Mouse (Mus musculus) liver, adult (tissue): ENCODE measurements around the gene Fam180a.

Source experiments
- GATA4 ChIP-seq: IDR thresholded peaks from 2 replicates; pipeline ENCODE4 v1.6.1; 2014; ENCODE audit warnings: mild to moderate bottlenecking, low read length; ENCODE audit not compliant: insufficient replicate concordance

Fam180a gene

GRCm38 (mm10) chr6:35326111-35326515 lies at the start of gene Fam180a:
Fam180a (minus strand) TSS chr6:35326141.
- TF ChIP-seq GATA4 = no peak

GRCm38 (mm10) chr6:35374052-35374451 lies 48.1 kb upstream of the Fam180a start:
- no peak for TF ChIP-seq GATA4

DNA sequence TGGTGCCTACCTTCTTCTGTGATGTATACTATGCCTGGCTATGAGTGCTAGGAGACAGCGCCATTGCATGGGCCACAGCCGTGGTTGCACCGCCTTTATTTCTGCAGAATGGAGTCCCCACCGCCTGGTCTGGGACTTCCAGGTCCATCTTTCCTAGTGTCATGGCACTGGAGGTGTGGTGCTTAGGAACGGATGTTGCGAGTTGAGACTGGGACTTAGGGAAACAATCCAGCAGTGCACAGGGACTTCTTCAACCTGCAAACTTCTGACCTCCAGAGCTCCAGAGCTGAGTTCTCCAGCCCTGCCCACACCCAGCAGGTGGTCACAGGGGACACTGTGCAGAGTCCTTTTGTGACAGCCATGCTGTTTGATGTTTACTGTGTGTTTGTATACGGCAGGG lies 44.4 kb upstream of the Fam180a start:
- TF ChIP-seq GATA4 = no peak

- TF ChIP-seq GATA4 = no peak
Measured at GRCm38 (mm10) chr6:35362596-35362995, 36.7 kb upstream of the Fam180a start.

DNA sequence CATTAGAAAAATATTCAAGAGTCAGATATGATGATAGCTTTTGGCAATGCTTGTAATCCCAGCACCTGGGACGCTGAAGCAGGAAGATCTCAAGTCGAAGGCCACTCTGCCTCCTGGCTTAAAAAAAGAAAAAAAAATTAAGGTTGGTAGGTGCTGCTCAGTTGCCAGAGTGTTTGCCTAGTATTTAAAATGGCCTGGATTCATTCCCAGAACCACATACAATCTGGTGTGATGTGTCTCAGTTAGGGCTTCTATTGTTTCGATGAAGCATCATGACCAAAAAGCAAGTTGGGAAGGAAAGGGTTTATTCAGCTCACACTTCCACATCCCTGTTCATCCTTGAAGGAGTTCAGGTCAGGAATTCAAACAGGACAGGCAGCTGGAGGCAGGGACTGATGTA lies 29.4 kb upstream of the Fam180a start:
- no peak for TF ChIP-seq GATA4

DNA sequence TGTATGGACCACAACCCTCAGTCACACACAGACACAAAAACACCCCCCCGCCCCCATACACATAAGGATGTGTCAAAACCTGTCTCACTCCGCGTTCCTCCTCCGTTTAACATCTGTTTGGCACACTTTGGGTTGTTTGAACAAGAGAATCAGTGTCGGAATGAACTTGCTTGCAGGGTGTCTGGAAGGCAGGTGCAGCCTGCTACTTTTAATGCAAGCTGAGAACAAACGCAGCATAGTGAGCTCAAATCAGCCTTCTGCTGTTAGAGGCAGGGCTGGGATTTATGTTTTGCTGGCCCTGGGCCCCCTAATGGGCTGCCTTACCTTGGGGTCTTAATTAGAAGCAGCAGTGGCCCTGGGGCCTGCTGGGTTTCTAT lies 28.7 kb upstream of the Fam180a start:
- TF ChIP-seq GATA4 = no peak

DNA sequence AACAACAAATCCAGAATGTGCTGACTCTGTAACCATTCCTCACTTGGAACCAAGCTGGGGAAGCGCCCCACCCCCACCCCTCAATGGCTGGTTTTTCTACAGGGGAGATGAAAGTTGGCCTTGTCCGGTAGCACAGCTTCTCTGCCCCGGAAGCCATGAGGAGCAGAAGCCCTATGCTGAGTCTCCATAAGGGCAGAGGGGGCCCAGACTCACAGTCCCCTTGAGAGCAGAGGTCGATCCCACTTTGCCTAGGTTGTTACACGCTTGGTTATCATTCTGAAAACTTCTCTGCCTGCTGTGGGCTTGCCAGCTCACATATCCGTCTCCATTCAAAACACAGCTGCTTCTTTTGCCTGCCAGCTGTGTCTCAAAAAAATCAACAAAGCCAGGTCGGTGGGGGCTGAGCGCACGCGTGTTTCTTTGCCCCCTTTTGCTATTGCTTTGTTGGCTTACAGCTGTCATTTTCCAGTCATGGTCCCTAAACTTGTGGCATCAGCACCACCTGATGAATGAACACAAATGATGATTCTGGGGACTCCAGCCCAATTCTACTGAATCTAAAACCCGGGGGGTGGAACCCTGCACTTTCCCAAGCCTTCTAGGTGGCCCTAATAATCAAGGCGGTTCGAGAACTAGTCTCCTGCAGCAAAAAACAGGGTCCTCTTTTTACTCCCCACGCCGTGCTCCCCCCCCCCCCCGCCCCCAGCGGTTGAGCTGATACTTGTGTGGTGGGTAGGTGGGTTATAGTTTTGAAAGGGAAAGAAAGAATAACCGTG lies 28.1 kb upstream of the Fam180a start:
- TF ChIP-seq GATA4 = no peak

DNA sequence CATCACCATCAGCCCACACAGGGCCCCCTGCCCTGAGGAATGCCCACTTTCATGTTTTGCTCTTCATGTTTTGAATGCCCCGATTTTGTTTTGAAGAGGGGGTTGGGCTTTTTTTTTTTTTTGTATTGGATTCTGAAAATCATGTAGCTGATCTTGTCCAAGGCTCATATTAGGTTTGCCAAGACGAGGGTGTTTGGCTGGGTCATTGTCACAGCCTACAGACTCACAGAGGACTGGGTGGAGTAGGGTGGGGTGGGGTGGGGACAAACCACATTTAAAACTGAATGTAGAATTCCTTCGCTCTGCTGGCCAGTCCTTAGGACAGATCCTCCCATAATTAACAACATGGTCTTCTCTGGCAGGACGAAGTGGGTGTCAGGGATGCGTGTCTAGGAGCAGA lies 27.5 kb upstream of the Fam180a start:
- TF ChIP-seq GATA4 = no peak

- TF ChIP-seq GATA4 = no peak
Measured at GRCm38 (mm10) chr6:35352867-35353266, 26.9 kb upstream of the Fam180a start.

GRCm38 (mm10) chr6:35351826-35352225 lies 25.9 kb upstream of the Fam180a start:
- TF ChIP-seq GATA4 = no peak

DNA sequence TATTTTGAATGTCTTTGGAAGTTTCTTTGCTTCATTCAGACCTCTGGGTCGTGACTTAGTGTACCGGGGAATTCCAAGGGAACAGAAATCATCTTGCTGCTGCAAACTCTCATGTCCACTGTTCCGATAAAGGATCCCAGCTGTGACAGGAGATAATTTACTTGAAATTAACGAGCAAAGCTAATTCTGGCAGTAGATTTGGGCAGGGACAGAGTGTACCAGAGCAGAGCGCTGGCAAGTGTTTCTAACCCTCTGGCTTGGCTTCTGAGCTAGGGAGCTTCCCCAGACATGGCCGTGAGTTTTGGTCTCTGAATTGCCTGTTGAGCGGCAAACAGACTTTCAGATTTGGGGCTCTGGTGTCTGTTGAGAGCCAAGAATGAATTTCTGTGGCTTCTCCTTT lies 23.8 kb upstream of the Fam180a start:
- TF ChIP-seq GATA4 = peak; percentile 77; the same call in 1 of the 2 replicates

GRCm38 (mm10) chr6:35338640-35339039 lies 12.7 kb upstream of the Fam180a start:
- TF ChIP-seq GATA4 = peak; percentile 88; the same call in 1 of the 2 replicates

DNA sequence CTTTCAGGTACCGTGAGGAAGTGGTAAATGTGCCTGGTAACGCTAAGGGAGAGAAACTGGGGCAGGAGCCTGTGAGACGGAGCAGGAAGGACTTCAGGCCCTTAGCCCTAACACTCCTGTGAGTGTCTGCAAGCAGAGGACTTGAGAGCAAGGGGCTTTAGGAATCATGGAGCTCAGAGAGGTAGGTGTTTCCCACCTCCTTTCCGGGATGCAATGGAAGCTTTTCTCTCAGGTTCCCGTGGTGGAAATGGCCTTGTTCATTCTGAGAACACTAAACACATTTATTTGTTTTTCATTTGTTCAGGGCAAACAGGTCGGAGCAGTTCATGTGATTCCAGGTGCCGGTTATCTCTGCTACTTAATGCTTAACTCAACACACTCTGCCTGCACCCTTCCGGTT lies 11.9 kb upstream of the Fam180a start:
- no peak for TF ChIP-seq GATA4

DNA sequence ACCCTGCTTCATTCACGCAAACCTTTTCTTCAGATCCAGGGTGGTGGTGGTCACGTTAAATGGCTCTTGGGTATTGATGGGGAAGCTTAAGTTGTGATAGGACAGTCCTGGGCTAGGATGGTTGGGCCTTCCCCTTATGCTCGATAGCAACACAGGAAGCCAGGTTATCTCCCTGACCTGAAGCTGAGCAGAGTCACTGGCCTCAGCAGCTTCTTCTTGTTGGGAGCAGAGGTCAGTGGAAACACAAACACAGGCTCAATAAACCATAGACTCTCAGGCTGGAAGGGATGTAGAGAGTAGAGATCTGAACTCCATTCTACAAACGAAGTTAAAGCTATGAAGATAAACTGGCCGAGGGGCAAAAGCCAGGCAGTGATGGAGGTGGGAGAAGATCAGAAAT lies 9.5 kb upstream of the Fam180a start:
- TF ChIP-seq GATA4 = peak; percentile 86

DNA sequence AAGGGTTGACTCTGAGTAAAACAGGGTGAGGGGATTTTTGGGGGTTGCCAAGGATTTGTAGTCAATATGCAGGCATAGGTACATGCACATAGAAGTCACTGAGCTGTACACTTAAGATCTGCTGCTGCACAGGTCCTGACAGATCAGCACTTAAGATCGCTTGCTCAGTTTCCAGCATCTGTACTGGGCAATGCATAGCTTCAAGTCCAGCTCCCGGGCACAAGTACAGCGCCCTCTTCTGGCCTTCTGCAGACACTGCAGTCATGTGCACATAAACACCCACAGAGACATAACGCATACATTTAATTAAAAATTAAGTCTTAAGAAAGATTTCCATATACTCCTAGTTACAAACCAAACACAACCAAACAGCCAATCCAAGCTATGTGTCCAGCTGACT lies 8.3 kb upstream of the Fam180a start:
- TF ChIP-seq GATA4 = no peak

DNA sequence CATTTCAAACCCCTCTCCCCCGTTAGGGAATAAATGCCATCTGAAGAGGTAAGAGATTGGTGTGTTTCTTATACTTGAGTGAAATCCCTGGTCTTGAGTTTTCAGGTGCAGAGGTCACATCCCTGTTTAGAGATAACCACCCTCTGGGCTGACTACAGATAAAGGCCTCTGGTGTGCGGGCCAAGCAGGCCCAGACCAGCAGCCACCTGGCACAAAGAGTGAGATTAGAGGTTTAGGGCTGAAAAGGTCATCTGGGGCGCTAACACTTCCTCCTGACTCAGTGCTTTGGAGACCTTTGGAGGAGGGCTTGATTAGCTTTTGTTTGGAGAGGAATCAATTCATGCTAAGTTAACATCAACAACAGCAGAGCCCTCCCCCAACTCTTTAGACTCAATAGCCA lies 7.7 kb upstream of the Fam180a start:
- no peak for TF ChIP-seq GATA4

DNA sequence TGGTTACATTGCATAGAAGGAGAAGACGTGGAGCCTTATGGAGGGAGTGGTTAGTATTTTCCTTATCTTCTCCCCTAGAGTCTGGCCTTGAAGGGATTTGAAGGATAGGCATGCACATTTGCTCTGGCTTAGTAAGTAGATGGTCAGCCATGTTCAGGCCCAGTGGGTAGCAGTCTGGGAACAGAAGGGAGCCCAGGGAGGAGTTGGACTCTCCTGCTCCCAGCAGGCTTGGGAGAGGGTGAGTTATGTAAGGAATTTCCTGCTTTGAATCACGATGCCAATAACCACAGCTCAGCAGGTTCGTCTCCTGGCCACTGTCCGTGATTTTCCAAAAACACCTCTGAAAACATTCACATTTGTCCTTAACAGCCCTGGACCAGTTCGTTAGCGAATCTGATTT lies 4.9 kb upstream of the Fam180a start:
- TF ChIP-seq GATA4 = no peak

DNA sequence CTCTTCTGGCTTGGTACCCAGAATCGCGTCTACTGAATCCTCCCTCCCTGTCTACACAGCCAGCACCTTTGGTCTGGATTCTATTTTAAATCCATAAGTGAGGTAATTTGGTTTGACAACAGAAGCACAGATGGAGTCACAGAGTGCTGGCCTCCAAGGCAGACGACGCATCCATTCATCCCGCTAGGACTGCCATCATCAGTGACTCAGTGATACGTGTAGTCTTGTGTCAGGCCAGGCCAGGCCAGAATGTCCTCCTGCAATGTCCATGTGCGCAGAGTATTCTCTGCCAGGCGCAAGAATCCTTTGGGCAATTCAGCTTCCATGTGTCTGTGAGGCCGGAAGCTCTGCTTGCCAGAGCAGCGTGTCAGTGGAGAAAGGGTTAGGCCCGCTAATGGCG lies 4.0 kb upstream of the Fam180a start:
- no peak for TF ChIP-seq GATA4

DNA sequence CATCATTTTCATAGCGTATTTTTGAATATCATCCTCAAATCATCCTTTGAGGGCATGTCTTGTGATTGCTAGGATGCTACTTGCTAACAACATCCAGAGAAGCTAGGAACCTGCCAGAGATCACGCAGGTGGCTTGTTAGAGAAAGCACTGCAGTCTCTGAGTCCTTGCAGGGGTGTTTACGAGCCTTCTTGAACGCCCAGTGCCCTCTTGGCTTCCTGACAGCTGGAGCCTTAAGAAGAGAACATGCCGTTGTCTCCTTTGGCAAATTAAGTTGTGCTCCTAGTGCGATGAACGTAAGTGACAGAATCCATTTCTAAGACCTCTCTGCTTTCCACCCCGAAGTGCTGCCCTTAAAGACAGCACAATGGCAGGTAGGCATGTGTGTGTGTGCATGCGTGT lies 1.6 kb downstream of the Fam180a start:
- TF ChIP-seq GATA4 = no peak
